Mouse (Mus musculus) thymus, postnatal 14 days (tissue): ENCODE results near the gene Nap1l5.

Source experiments
- DNase-seq: peaks from one replicate; pipeline ENCODE4 v3.0.0; 2021

The Nap1l5 gene

DNA sequence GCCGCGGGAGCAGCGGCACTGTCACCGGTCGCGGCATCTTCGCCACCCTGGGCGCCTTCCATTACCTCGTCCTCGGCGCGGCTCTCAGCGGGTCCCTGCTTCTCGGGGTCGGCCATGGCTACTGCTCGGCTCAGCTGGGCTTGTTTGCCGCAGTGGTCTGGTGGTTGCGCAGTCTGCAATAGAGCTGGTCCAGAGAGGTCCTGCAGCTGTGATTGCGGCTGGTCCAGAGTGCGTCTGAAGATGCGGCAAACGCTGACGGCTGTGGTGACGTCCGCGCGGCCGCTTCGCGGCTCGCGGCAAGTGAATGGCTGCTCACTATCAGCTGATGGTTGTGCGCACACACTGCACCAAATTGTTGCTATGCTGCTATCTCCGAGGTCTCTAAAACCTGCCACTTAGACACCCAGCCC, at the start of gene Nap1l5:
Gene Nap1l5 (minus strand): TSS at position 225 of the 410 bp plus-strand sequence.
- DNase-seq: peak; percentile 9

GRCm38 (mm10) chr6:58951128-58951992, 44.5 kb upstream of the Nap1l5 start:
- no peak for DNase-seq

GRCm38 (mm10) chr6:58950410-58950809, 43.5 kb upstream of the Nap1l5 start:
- DNase-seq: no peak

- DNase-seq: no peak
These were observed 40.0 kb upstream of the Nap1l5 start for GRCm38 (mm10) chr6:58946840-58947239.

GRCm38 (mm10) chr6:58946246-58946645, 39.4 kb upstream of the Nap1l5 start:
- no peak for DNase-seq

DNA sequence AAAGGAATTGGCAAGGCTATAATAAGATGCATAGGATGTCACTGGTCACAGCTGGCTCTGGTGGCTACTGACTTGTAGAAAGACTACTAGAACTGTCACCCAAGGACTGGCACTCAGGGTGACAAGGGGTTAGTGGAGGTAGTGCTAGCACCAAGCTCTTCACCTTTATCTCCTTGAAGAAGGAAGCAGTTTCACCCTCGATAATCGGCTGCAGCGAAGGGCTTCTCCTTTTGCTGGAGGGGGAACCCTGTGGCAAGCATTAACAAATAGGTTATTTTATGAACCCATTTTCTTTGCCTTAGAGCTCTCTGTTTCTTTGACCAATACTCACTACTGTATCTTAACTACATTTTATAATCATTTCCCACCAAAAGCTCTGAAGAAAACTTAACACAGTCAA, 37.1 kb upstream of the Nap1l5 start:
- no peak for DNase-seq

DNA sequence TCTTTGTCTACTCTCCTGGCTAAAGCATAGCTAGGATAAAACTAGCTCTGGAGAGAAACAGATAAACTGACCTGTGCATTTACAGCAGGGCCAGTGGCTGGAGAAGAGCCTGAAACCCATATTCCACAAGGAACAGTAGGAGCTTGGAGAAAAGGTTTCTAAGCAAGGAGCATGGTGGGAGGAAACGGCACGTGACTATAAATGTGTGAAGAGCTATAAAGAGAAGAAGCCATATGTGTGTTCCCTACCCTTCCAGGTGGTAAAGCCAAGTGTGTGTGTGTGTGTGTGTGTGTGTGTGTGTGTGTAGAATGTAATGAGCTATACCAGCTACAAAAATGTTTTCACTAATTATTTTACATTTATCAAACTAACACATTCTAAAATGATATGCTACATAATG, 35.4 kb upstream of the Nap1l5 start:
- DNase-seq: no peak

DNA sequence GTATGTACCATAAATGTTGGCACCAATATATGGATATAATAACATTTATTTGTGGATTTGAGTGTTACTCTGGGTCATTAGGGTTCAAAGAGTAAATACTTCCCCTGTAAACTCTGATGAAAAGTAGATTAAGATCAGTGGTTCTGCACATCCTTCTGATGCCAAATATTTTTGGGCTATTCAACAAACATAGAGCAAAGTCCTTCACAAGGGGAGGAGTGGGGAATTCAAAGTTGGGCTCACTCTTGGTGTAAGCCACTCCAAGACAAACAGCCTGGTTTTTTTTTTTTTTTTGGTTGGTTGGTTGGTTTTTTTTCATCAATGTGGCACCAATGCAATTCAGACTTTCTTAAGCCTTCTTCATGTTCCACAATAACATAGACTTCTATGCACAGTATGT, 30.9 kb upstream of the Nap1l5 start:
- DNase-seq: no peak

GRCm38 (mm10) chr6:58934144-58934543, 27.3 kb upstream of the Nap1l5 start:
- DNase-seq: peak; percentile 13

GRCm38 (mm10) chr6:58933189-58933913, 26.5 kb upstream of the Nap1l5 start:
- DNase-seq: no peak

DNA sequence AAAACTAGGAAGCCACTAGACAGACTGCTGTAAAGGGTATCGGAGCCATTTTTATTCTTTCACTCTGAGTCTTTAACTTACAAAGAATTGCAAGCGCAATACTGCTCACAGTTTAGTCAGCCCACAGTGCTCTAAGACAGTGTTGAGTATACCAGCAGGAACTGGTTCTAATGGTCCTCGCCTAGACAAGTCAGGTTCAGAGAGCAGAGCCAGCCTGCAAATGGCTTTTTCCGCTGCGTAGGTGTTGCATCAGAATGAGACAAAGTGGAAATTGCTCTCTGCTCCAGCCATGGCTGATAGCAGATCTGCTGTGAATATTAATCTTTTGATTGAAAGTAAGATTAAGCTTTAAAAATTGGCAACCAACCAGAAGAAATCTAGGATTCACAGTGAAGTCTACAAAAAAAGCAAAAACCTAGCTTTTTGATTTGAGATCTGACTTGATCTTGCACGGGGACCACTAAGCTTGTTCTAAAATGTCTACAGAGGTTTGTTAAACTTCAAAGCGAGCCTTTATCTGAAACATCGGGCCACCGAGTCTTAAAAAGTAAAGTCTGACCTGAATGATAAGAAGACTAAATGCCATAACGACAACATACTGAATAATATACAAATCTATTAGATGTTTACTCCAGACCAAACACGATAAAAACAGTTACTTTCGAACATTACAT, 25.8 kb upstream of the Nap1l5 start:
- no peak for DNase-seq

DNA sequence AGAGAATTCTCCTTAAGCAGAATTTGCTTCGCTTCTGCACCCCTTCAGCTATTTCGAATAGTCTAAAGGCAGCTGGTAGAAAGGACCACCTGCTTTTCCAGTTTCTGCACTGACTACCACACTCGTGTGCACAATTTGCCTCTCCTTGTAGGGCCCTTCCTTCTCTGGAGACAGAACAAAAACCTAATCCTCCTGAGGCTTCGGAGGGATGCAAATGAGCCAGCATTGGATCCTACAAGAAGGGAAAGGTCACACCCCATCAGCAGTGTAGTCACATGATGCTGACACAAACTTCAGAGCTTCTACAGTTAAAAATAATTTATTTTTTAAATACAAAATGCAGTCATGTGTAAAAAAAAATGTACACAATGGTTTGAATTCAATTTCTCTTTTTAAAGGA, 24.3 kb upstream of the Nap1l5 start:
- no peak for DNase-seq

DNA sequence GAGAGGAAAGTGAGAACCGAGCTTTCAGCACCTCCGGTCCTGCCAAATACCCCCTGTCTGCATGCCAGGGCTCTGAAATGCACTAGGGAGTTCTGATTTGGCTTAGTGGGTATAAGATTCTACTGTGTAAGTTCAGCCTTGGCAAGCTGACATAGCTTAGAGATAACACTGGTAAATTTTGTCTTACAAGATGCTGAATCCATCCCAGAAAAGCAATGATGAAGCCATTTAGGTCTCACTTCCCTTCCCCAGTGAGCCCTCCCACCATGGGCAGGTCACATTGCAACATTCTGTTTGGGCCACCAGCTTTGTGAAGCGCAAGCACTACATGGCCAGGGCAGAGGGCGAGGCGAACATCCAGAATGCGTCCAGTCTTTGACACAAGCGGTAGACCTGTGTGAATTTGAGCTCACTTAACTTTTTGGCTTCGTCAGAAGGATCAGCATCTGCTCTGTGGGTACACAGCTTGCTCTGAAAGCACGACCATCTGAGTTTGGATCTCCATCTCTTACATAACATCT, 23.1 kb upstream of the Nap1l5 start:
- DNase-seq: no peak

DNA sequence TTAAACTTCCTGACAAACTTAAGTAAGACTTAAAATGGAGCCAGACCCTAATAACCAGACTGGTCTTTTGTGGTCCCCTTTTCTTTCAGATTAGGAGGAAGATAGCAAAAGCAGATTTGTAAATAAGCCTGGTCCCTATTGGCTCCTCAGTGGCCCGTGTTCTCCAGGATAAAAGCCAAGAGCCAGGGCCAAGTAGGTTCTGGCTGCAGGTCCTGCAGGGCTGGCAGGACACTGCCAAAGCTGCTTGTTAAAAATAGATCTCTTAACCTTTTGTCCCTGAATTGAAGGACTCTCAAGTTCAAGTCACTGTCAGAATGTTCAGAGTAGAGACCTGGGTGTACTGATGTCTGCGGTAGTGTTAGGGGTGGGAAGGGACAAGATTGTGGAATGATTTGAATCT, 21.0 kb upstream of the Nap1l5 start:
- DNase-seq: no peak

DNA sequence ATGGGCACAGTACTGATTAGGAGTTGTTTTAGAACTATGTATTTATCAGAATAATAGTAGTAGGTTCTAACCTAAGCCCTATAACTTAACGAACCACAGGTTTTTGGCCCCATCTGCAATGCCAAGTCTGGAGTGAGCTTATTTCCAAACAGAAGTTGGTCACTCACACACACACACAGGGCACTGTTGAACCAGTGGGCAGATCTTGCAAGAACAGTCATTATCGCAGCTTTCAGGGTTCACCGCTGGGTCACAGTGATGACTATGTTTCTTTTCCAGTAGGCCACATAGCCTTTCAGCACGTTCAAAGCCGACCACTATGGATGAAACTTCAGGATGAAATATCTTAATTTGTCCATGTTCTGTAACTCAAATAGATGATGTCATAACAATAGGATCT, 15.6 kb upstream of the Nap1l5 start:
- no peak for DNase-seq

DNA sequence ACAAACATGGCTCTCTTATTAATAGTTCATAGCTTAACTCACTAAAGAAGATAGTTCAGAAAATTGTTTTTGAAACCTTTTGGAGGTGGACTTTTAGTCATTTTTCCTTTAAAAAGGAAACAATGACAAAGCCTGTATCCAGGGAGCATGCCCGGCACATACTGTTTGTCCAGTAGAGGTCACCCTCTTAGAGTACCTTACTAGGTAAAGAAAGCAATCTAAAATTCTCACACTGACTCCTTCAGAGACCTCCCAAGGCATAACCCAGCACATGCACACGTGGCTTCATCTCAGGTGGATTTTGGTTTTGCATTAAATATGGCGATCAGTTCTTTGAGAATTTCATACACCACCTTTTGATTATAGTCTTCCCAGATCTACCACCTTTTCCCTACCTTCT, 14.7 kb upstream of the Nap1l5 start:
- DNase-seq: no peak

DNA sequence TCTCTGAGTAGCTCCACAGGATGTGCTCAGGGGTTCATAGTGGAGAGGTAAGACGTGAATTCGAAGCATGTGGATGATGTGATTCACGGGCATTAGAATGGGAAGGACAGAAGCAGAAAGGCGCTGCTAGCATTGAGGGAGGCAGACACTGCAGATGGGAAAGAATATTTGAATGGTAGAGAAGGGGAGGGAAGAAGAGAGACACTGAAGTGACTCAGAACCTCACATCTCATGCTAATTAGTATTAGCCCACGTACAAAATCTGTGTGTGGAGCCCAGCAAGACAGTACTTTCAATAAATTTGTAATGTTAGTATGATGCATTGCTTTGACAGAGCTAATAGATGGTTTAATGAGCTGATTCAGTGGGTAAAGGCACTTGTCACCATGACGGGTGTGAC, 13.9 kb upstream of the Nap1l5 start:
- DNase-seq: no peak

GRCm38 (mm10) chr6:58916498-58916897, 9.6 kb upstream of the Nap1l5 start:
- DNase-seq: no peak

- DNase-seq: no peak
These were observed 7.1 kb upstream of the Nap1l5 start for GRCm38 (mm10) chr6:58913971-58914370.

GRCm38 (mm10) chr6:58913551-58913950, 6.7 kb upstream of the Nap1l5 start:
- DNase-seq: no peak

DNA sequence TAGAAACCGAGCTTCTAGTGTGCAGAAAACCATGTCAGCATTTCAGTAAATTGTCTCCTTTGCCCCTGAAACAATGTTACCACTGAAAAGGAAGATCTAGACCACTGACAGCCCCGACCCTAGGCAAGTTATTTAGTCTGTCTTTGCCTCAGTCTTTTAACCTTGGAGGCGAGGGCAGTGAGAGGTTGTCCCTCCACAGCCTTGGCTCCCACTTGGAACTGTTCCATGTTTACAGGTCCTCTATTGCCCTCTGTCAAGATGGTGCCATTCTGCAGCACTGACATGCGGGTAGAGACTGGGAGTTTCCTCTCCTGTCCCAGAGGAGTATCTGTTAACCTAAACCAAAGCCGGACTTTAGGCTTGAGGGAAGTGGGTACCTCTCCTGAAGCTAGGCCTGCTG, 6.0 kb upstream of the Nap1l5 start:
- DNase-seq: no peak

GRCm38 (mm10) chr6:58907791-58908190, 915 bp upstream of the Nap1l5 start:
- no peak for DNase-seq

DNA sequence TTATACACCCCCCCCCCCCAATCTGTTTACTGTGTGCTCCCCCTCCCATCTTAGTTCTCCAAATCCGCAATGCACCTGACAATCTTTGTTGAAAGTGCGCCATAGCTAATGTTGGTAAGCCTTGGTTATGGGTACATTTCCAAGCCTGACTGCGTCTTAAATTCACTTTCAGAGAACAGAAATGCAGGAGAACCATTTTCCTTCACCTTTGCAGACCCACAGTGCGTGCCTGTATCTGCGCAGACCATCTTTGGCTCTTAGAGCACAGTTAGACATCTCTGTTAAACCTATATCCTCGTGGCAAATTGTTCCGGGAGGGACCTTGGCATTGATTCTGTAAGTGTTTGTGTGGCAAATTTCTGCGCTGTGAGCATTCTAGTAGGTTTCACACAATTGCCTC, 460 bp upstream of the Nap1l5 start:
- no peak for DNase-seq

GRCm38 (mm10) chr6:58904551-58904950, 2.3 kb downstream of the Nap1l5 start:
- no peak for DNase-seq
